Mouse (Mus musculus) heart, embryonic 12.5 days (tissue): Measurements from ENCODE around the gene Slc34a3. TPM values are rescaled to one million over a fixed set of nuclear protein-coding genes. Genes with fewer than 3 reads are reported as not detected.

ENCODE experiments used
- ATAC-seq: fragments of 200-750 bp; cut with Nextera tagmentation; 2 replicates; pipeline ENCODE4 v1.8.0; 2017; ENCODE audit warnings: moderate TSS enrichment, moderate library complexity; ENCODE audit not compliant: insufficient number of reproducible peaks, low FRiP score
- H3K27ac ChIP-seq: fragments of 300-500 bp; sonication (generic); 2 replicates; pipeline ENCODE4 v1.5.1; 2016; ENCODE audit warnings: mild to moderate bottlenecking, moderate library complexity; ENCODE audit not compliant: poor library complexity, severe bottlenecking
- H3K27me3 ChIP-seq: fragments of 300-500 bp; sonication (generic); replicated peaks from 2 replicates; pipeline ENCODE4 v1.6.1; 2016; ENCODE audit warnings: mild to moderate bottlenecking, moderate library complexity
- H3K36me3 ChIP-seq: fragments of 300-500 bp; sonication (generic); 2 replicates; pipeline ENCODE4 v1.6.1; 2016; ENCODE audit warnings: mild to moderate bottlenecking, moderate library complexity
- H3K4me1 ChIP-seq: fragments of 300-500 bp; sonication (generic); replicated peaks from 2 replicates; pipeline ENCODE4 v1.6.1; 2016; ENCODE audit warnings: mild to moderate bottlenecking
- H3K4me2 ChIP-seq: fragments of 300-500 bp; sonication (generic); 2 replicates; pipeline ENCODE4 v1.6.1; 2016; ENCODE audit warnings: mild to moderate bottlenecking, moderate library complexity
- H3K4me3 ChIP-seq: fragments of 300-500 bp; sonication (generic); 2 replicates; pipeline ENCODE4 v1.5.1; 2016; ENCODE audit warnings: mild to moderate bottlenecking
- H3K9ac ChIP-seq: fragments of 300-500 bp; sonication (generic); 2 replicates; pipeline ENCODE4 v1.6.1; 2016; ENCODE audit warnings: mild to moderate bottlenecking, moderate library complexity
- H3K9me3 ChIP-seq: fragments of 300-500 bp; sonication (generic); replicated peaks from 2 replicates; pipeline ENCODE4 v1.6.1; 2016; ENCODE audit warnings: mild to moderate bottlenecking, moderate library complexity
- WGBS: fragments of 180-500 bp; shearing (Covaris S2); methylation state at CpG from one replicate; pipeline ENCODE4 v1.1.7; 2016; 5-methylcytosine and 5-hydroxymethylcytosine counted together
- polyA plus RNA-seq: library from polyadenylated mRNA; unstranded; fragments of >200 nt; fragmentation: Nextera tagmentation; extraction: Ambion mirVana; gene quantifications from 2 replicates; pipeline ENCODE4 v1.2.1, GENCODE M21; 2016

Slc34a3 gene
- polyA plus RNA-seq, 1 experiment from 2014 or later, result not detected

DNA sequence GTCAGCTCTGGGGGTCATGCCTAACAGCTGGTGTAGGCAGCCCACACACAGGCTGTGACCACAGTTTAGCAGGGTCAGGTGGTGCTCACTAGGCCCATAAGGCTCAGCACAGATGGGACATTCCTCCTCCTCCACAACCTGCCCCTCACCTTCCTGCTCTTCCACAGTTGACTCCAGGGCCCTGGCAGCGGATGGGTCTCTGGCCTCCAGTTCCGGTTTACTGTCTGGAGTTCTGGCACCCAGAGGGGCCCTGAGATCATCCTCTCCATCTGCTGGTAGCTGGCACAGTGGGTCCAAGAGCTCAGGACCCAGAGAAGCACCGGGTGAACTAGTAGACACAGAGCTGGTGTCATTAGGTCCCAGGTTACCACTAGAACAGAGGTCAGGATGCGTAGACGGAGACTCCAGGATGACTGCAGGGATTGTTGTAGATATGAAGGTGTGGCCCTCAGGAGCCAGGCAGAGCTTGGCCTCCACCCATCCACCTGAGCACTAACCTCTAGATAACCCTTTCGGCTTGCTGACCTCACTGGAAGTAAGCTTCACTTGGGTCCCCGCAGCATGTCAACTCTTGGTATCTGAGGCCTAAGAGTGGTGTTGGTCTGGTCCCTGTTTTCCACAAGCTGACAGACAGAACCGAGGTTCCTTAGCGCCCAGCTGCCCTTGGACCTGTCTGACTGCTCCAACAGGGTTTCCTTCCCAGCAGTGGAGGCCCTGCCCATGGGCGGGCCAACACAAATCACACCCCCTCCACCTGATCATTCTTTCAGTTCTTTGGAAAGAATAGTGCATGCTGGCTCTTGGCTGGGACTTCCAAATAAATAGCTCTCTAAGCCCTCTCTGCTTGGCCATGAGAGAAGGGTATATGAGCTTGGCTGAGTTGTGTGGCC, 12.3 kb upstream of the Slc34a3 start, which contains the start of gene AL732309.1:
TSS of gene AL732309.1 (minus strand) at position 681 of the 890 bp plus-strand sequence.
- Histone ChIP-seq H3K27ac (no peak within 1 kb of the TSS), H3K27me3 (peaks cover 25% of the 10 kb centered on the region), H3K4me2 (no peak within 1 kb of the TSS), H3K9me3 (no peaks in the 10 kb centered on the region), H3K4me1 (peaks cover 14% of the 10 kb centered on the region), H3K9ac (no peak within 1 kb of the TSS), H3K4me3 (no peak within 1 kb of the TSS), H3K36me3 (peaks cover 54% of the 10 kb centered on the region)
- 88% methylated on average over 10 of the region's 10 CpGs for WGBS
- ATAC-seq, result no peak

DNA sequence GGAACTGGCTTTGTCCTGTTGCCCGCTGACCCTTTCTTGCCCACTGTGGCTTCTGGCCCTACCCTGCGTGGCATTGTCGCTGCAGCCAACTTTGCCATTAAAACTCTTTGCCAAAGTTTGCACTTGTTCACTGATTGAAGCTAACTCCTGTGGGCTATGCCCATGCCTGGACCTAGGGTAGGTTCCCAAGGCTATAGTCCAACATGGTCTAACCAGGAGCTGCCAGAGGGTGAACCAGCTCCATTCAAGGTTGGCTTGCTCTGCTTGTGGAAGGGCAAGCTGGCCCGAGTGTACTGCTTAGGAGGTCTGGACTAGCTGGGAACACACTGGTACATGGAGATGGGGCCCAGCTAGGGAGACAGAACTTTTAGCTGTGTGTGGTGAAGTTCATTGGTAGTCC, 10.0 kb upstream of the Slc34a3 start:
- no peak overlapping the region for H3K27ac ChIP-seq
- WGBS, result 85% methylated on average over 4 of the region's 4 CpGs
- peaks cover 25% of the 10 kb centered on the region for H3K4me1 ChIP-seq
- H3K4me3 ChIP-seq, result no peak overlapping the region
- peaks cover 36% of the 10 kb centered on the region for H3K27me3 ChIP-seq
- H3K36me3 ChIP-seq, result peaks cover 31% of the 10 kb centered on the region
- ATAC-seq, result no peak
- H3K9me3 ChIP-seq, result no peaks in the 10 kb centered on the region
- H3K9ac ChIP-seq, result no peak overlapping the region
- no peak overlapping the region for H3K4me2 ChIP-seq

DNA sequence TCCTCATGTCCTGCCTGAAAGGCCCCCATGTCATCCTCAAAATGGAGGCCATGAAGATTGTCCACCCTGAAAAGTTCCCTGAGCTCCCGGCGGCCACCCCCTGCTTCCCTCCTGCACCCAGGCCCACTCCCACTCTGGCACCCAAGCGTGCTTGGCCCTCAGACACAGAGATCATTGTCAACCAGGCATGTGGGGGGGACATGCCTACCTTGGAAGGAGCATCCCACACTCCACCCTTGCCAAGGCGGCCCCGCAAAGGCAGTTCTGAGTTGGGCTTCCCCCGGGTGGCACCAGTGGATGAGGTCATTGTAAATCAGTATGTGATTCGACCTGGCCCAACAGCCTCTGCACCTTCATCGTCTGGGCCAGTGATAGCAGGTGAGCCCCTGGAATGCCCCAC, 9.2 kb upstream of the Slc34a3 start:
- ATAC-seq, result no peak
- Histone ChIP-seq H3K36me3 (peaks cover 23% of the 10 kb centered on the region), H3K27ac (no peak overlapping the region), H3K4me1 (peaks cover 25% of the 10 kb centered on the region), H3K27me3 (peaks cover 41% of the 10 kb centered on the region), H3K4me2 (no peak overlapping the region), H3K9me3 (no peaks in the 10 kb centered on the region), H3K4me3 (no peak overlapping the region), H3K9ac (no peak overlapping the region)
- WGBS, result 75% methylated on average over 8 of the region's 8 CpGs

DNA sequence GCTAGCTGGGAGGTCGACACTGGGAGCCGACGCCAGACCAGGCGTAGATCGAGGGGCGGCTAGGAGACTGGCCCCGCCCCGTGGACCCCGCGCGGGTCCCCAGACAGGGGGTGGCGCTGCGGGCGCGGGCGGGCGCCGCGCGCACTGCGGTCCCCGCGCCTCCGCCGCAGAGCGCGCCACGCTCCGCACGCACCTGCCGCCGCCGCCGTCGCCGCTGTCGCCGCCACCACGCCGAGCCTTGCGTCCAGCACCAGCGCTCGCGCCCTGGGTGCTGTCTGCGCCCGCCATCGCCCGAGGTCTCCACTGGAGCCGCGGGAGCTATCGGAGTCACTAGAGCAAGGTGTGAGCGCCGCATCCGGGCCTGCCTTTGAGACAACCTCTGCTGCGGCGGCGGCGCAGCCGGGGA, 7.9 kb upstream of the Slc34a3 start, which contains the start of the genes Rnf208 and Cysrt1:
TSS of gene Rnf208 (plus strand) at position 155 of the 406 bp plus-strand sequence.
TSS of gene Cysrt1 (minus strand) at position 352 of the 406 bp plus-strand sequence.
- Histone ChIP-seq H3K27ac (no peak within 1 kb of the TSS), H3K9me3 (no peaks in the 10 kb centered on the region), H3K27me3 (peaks cover 41% of the 10 kb centered on the region), H3K4me2 (peak within 1 kb of the TSS; percentile 95), H3K36me3 (0 out of 2 replicates have a peak, but pooled peaks cover 12% of the 10 kb centered on the region), H3K9ac (peak within 1 kb of the TSS; percentile 66), H3K4me3 (peak within 1 kb of the TSS; percentile 60), H3K4me1 (peaks cover 25% of the 10 kb centered on the region)
- no peak for ATAC-seq
- WGBS, result under 1% methylated on average over 59 of the region's 59 CpGs

DNA sequence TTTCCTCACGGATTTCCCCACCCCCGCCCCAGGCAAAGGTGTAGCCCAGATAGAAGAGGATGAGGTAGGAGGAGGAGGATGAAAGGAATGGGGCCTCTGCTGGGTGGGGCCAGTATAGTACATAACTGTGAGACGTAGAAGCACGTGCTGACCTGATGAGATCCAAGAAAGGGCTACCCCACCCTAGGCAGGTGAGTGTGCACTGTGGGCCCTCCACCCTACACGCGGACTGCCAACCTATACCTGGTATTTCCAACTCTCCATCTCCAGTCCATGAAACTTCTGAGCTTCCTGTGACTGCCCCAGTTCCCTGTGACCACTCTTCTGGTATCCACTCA, 7.2 kb upstream of the Slc34a3 start:
- H3K36me3 ChIP-seq, result 0 out of 2 replicates have a peak, but pooled peaks cover 12% of the 10 kb centered on the region
- no peak overlapping the region for H3K27ac ChIP-seq
- H3K27me3 ChIP-seq, result peaks cover 41% of the 10 kb centered on the region
- H3K4me3 ChIP-seq, result peak overlapping the region; percentile 60
- H3K4me1 ChIP-seq, result peaks cover 25% of the 10 kb centered on the region
- no peaks in the 10 kb centered on the region for H3K9me3 ChIP-seq
- H3K9ac ChIP-seq, result no peak overlapping the region
- 22% methylated on average over 6 of the region's 6 CpGs for whole genome bisulfite sequencing
- no peak for ATAC-seq
- H3K4me2 ChIP-seq, result peak overlapping the region; percentile 95

DNA sequence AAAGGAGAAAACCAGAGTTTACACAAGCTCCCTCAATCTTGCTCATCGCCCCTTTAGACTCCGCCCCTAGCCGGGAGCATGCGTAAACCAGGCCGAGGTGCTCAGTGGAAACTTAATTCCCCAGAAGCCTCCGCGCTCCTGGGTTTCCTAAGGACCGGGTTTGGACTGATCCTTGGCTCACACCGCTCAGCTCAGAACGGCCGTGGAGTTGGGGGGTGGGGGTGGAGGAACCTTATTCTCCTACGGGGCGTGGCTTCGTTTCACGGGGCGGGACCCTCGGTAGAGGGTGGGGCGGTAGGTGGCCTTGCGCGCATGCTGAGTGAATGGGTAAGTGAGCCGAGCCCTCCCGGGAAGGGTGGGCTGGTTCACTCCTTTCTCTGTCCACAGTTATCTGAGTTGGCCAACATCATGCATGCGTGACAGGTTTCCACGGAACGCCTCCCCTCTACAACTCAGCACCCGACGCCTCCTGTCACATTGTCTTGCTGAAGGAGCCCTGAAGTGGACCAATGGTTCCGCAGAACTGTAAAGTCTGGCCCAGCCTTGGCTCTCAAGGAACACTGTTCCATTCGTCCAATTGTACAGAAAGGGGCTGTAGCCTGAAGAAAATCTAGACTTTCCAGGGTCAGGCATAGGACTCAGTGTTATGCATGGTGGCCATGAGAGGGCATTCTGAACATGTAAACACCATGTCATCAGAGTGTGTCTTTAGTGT, 6.7 kb upstream of the Slc34a3 start:
- Histone ChIP-seq H3K4me3 (peak overlapping the region; percentile 60), H3K27me3 (peaks cover 46% of the 10 kb centered on the region), H3K9ac (peak overlapping the region; percentile 15; the same call in 1 of the 2 replicates), H3K27ac (no peak overlapping the region), H3K9me3 (no peaks in the 10 kb centered on the region), H3K4me2 (peak overlapping the region; percentile 95), H3K36me3 (0 out of 2 replicates have a peak, but pooled peaks cover 7% of the 10 kb centered on the region), H3K4me1 (peaks cover 25% of the 10 kb centered on the region)
- ATAC-seq, result peak; percentile 66
- 1% methylated on average over 29 of the region's 29 CpGs for WGBS

DNA sequence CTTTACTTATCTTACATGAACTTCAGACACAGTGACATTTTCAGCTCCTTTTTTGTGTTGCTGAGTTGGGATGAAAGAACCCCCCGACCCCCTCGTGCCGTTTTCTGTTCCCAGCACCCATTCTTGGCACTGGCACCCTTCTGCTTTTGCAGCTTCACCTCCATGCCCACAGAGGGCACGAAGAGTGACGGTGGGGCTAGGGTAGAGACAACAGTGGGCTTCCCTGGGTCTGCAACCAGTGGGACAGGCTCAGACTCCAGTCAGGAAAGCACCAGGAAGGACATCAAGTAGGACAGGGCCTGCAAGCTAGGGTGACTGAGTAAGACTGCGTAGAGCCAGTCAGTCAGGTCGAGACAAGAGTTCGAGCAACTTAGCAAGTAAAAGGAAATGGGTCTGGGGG, 6.1 kb upstream of the Slc34a3 start:
- no peak overlapping the region for H3K27ac ChIP-seq
- peak overlapping the region; percentile 60 for H3K4me3 ChIP-seq
- 54% methylated on average over 8 of the region's 8 CpGs for WGBS
- peaks cover 50% of the 10 kb centered on the region for H3K27me3 ChIP-seq
- H3K9me3 ChIP-seq, result no peaks in the 10 kb centered on the region
- H3K4me2 ChIP-seq, result peak overlapping the region; percentile 95
- peaks cover 25% of the 10 kb centered on the region for H3K4me1 ChIP-seq
- no peak for ATAC-seq
- 0 out of 2 replicates have a peak, but pooled peaks cover 2% of the 10 kb centered on the region for H3K36me3 ChIP-seq
- peak overlapping the region; percentile 15; the same call in 1 of the 2 replicates for H3K9ac ChIP-seq

DNA sequence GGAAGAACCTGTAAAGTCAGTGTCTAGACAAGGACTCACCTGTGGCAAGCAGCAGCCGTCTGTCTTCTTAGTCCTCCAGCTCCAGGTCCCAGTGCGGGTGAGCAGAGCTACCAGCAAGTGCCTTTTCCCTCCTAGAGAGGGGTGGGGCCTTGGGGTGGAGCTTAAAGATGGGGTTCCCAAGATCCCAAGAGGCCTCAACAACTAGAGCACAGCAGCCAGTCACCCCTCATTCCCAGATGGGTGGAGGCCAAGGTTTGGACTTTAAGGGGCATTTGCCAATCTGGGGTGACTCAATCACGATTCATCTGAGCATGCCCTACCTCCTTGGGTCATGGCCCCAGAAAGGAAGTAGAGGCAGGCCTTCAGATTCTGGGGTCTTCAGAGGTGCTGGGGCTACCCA, 5.6 kb upstream of the Slc34a3 start:
- 80% methylated on average over 3 of the region's 3 CpGs for WGBS
- Histone ChIP-seq H3K9ac (no peak overlapping the region), H3K4me3 (no peak overlapping the region), H3K27ac (no peak overlapping the region), H3K27me3 (peaks cover 56% of the 10 kb centered on the region), H3K4me1 (peaks cover 25% of the 10 kb centered on the region), H3K4me2 (no peak overlapping the region), H3K9me3 (no peaks in the 10 kb centered on the region), H3K36me3 (no peaks in the 10 kb centered on the region)
- ATAC-seq, result no peak

DNA sequence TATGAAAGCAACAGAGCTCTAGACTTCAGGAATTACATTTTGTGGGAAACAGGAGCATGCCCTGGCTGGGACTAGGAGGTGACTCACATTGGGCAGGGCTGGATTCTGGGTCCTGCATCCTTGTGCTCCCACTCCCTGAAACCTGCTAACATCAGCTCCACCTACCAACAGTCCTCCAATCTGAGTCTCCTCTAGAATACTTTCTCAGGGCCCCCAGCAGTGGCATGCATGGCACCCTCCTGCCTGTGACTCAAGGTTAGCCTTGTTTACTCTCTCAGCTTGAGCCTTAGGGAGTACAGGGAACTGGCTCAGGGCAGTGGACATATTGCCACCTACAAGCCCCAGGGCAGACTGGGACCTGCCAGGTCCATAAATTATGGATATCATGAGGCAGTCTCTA, 3.9 kb upstream of the Slc34a3 start:
- Histone ChIP-seq H3K27me3 (peaks cover 62% of the 10 kb centered on the region), H3K4me1 (peaks cover 25% of the 10 kb centered on the region), H3K27ac (no peak overlapping the region), H3K4me3 (no peak overlapping the region), H3K4me2 (no peak overlapping the region), H3K9me3 (no peaks in the 10 kb centered on the region), H3K36me3 (no peaks in the 10 kb centered on the region), H3K9ac (no peak overlapping the region)
- no peak for ATAC-seq

DNA sequence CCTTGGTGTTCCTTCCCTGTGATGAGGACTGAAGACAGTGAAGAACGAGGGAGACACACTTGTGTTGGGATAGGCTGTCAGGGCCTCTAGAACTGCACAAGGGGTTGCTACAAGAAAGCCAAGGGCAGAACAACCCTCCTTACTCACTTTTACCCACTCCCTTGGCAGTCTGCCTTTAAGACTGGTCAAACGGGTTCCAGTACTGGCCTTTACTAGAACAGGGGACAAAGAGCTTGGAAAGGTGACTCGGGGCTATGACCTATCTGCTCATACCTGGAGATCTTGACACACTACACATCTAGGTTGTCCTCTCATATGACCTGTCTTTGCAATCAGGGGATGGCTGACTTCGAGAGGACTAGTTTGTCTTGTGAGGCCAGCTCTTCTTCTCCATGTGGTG, 3.4 kb upstream of the Slc34a3 start:
- H3K9ac ChIP-seq, result no peak overlapping the region
- H3K27ac ChIP-seq, result no peak overlapping the region
- H3K4me1 ChIP-seq, result peaks cover 21% of the 10 kb centered on the region
- WGBS, result 54% methylated on average over 4 of the region's 4 CpGs
- H3K36me3 ChIP-seq, result no peaks in the 10 kb centered on the region
- H3K27me3 ChIP-seq, result peaks cover 62% of the 10 kb centered on the region
- no peak for ATAC-seq
- no peaks in the 10 kb centered on the region for H3K9me3 ChIP-seq
- no peak overlapping the region for H3K4me2 ChIP-seq
- H3K4me3 ChIP-seq, result no peak overlapping the region

DNA sequence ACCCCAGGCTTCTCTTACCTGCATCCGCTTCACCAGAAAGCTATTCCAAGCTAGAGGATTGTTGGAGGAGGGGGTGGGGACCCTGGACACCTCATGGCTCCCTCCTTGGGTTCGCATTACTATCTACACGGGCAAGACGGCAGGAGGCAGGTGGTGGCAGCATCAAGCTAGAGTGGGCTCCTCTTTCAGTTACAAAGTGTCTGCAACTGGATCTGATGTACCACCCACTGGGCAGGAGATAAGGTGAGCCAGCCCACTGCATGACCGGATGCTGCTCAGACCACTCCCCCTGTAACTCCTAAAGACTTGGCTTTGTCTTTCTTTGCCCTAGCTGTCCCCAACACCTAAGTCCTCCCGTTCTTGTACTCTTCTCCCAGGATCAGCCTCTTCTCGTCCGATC, 2.5 kb upstream of the Slc34a3 start, which contains the start of gene Rnf224:
TSS of gene Rnf224 (minus strand) at position 174 of the 400 bp plus-strand sequence.
- H3K36me3 ChIP-seq, result no peaks in the 10 kb centered on the region
- ATAC-seq, result no peak
- 23% methylated on average over 8 of the region's 8 CpGs for WGBS
- H3K4me1 ChIP-seq, result peaks cover 13% of the 10 kb centered on the region
- peaks cover 63% of the 10 kb centered on the region for H3K27me3 ChIP-seq
- H3K9ac ChIP-seq, result no peak within 1 kb of the TSS
- peak within 1 kb of the TSS; percentile 2; the same call in 1 of the 2 replicates for H3K4me2 ChIP-seq
- H3K27ac ChIP-seq, result no peak within 1 kb of the TSS
- no peak within 1 kb of the TSS for H3K4me3 ChIP-seq
- H3K9me3 ChIP-seq, result no peaks in the 10 kb centered on the region
